Mouse (Mus musculus) forebrain, embryonic 10.5 days (tissue): Measurements from ENCODE around the gene Ift46. TPM values are rescaled to one million over a fixed set of nuclear protein-coding genes. Genes with fewer than 3 reads are reported as not detected.
"Not testable (repeated sequence)": the region's sequence is repeated elsewhere in the genome, so short reads cannot be mapped to it uniquely, and the experiment has no call there.

Source experiments
- DNase-seq: peaks from one replicate; pipeline ENCODE4 v3.0.0-alpha.2; 2017; ENCODE audit warnings: low spot score; ENCODE audit errors: extremely low spot score
- H3K27ac ChIP-seq: fragments of 300-500 bp; sonication (generic); 2 replicates; pipeline ENCODE4 v1.5.1; 2016; ENCODE audit warnings: mild to moderate bottlenecking
- H3K27me3 ChIP-seq: fragments of 300-500 bp; sonication (generic); 2 replicates; pipeline ENCODE4 v1.6.1; 2016; ENCODE audit warnings: mild to moderate bottlenecking; ENCODE audit not compliant: poor library complexity, severe bottlenecking
- H3K36me3 ChIP-seq: fragments of 300-500 bp; sonication (generic); replicated peaks from 2 replicates; pipeline ENCODE4 v1.6.1; 2016; ENCODE audit warnings: mild to moderate bottlenecking, moderate library complexity
- H3K4me1 ChIP-seq: fragments of 300-500 bp; sonication (generic); 2 replicates; pipeline ENCODE4 v1.6.1; 2016
- H3K4me3 ChIP-seq: fragments of 300-500 bp; sonication (generic); 2 replicates; pipeline ENCODE4 v1.5.1; 2016; ENCODE audit warnings: mild to moderate bottlenecking, moderate library complexity
- H3K9me3 ChIP-seq: fragments of 300-500 bp; sonication (generic); 2 replicates; pipeline ENCODE4 v1.6.1; 2016; ENCODE audit warnings: mild to moderate bottlenecking, moderate library complexity
- WGBS: fragments of 180-500 bp; shearing (Covaris S2); methylation state at CpG from one replicate; pipeline ENCODE4 v1.1.7; 2016; 5-methylcytosine and 5-hydroxymethylcytosine counted together
- polyA plus RNA-seq: library from polyadenylated mRNA; unstranded; fragments of >200 nt; fragmentation: Nextera tagmentation; extraction: Ambion mirVana; gene quantifications from 2 replicates; pipeline ENCODE4 v1.2.1, GENCODE M21; 2016

Ift46 gene
- polyA plus RNA-seq, 1 experiment from 2014 or later, result 110 TPM

GRCm38 (mm10) chr9:44746666-44747065 is 21.0 kb upstream of the Ift46 start:
- H3K27me3 ChIP-seq, result no peaks in the 10 kb centered on the region
- H3K9me3 ChIP-seq, result no peaks in the 10 kb centered on the region
- WGBS, result 97% methylated on average over 3 of the region's 3 CpGs
- no peaks in the 10 kb centered on the region for H3K4me1 ChIP-seq
- no peak overlapping the region for H3K4me3 ChIP-seq
- no peak overlapping the region for H3K27ac ChIP-seq
- peaks cover 99% of the 10 kb centered on the region for H3K36me3 ChIP-seq
- no peak for DNase-seq

GRCm38 (mm10) chr9:44747341-44747740 is 20.4 kb upstream of the Ift46 start:
- H3K4me3 ChIP-seq, result no peak overlapping the region
- H3K9me3 ChIP-seq, result no peaks in the 10 kb centered on the region
- no peak overlapping the region for H3K27ac ChIP-seq
- no peak for DNase-seq
- H3K27me3 ChIP-seq, result no peaks in the 10 kb centered on the region
- H3K4me1 ChIP-seq, result no peaks in the 10 kb centered on the region
- peaks cover 100% of the 10 kb centered on the region for H3K36me3 ChIP-seq
- WGBS, result 93% methylated on average over 3 of the region's 3 CpGs

GRCm38 (mm10) chr9:44748473-44748872 is 19.2 kb upstream of the Ift46 start:
- WGBS, result 94% methylated on average over 7 of the region's 7 CpGs
- DNase-seq, result no peak
- Histone ChIP-seq H3K27ac (no peak overlapping the region), H3K36me3 (peaks cover 100% of the 10 kb centered on the region), H3K9me3 (no peaks in the 10 kb centered on the region), H3K27me3 (no peaks in the 10 kb centered on the region), H3K4me3 (no peak overlapping the region), H3K4me1 (no peaks in the 10 kb centered on the region)

- peaks cover 56% of the 10 kb centered on the region for H3K36me3 ChIP-seq
- 94% methylated on average over 2 of the region's 2 CpGs for WGBS
- H3K27ac ChIP-seq, result no peak overlapping the region
- H3K27me3 ChIP-seq, result no peaks in the 10 kb centered on the region
- no peak for DNase-seq
- H3K9me3 ChIP-seq, result no peaks in the 10 kb centered on the region
- peaks cover 4% of the 10 kb centered on the region for H3K4me1 ChIP-seq
- no peak overlapping the region for H3K4me3 ChIP-seq
Measured at GRCm38 (mm10) chr9:44760873-44761272, 6.8 kb upstream of the Ift46 start.

GRCm38 (mm10) chr9:44768029-44768394 is 304 bp downstream of the Ift46 start:
- 48% methylated on average over 8 of the region's 9 CpGs for WGBS
- not testable (repeated sequence) for DNase-seq, H3K27me3 ChIP-seq, H3K9me3 ChIP-seq, H3K36me3 ChIP-seq
- Histone ChIP-seq H3K4me3 (peak overlapping the region; percentile 90), H3K27ac (peak overlapping the region; percentile 48; the same call in 1 of the 2 replicates), H3K4me1 (peaks cover 17% of the 10 kb centered on the region)

GRCm38 (mm10) chr9:44771376-44771775 is 3.7 kb downstream of the Ift46 start:
- H3K9me3 ChIP-seq, result no peaks in the 10 kb centered on the region
- no peak for DNase-seq
- H3K27me3 ChIP-seq, result no peaks in the 10 kb centered on the region
- H3K4me1 ChIP-seq, result peaks cover 16% of the 10 kb centered on the region
- no peak overlapping the region for H3K4me3 ChIP-seq
- WGBS, result 88% methylated on average over 5 of the region's 5 CpGs
- no peak overlapping the region for H3K27ac ChIP-seq
- peaks cover 22% of the 10 kb centered on the region for H3K36me3 ChIP-seq

- no peak for DNase-seq
- Histone ChIP-seq H3K4me3 (peak overlapping the region; percentile 85), H3K27me3 (no peaks in the 10 kb centered on the region), H3K4me1 (peaks cover 9% of the 10 kb centered on the region), H3K36me3 (peaks cover 23% of the 10 kb centered on the region), H3K27ac (0 out of 2 replicates have a peak overlapping the region, but pooled peaks have one; percentile 90), H3K9me3 (no peaks in the 10 kb centered on the region)
- 22% methylated on average over 5 of the region's 5 CpGs for WGBS
Measured at GRCm38 (mm10) chr9:44772392-44772749, 4.7 kb downstream of the Ift46 start.

GRCm38 (mm10) chr9:44772750-44773651 is 5.3 kb downstream of the Ift46 start:
- H3K27me3 ChIP-seq, result no peaks in the 10 kb centered on the region
- H3K9me3 ChIP-seq, result no peaks in the 10 kb centered on the region
- H3K27ac ChIP-seq, result peak overlapping the region; percentile 90
- peak overlapping the region; percentile 85 for H3K4me3 ChIP-seq
- WGBS, result under 1% methylated on average over 41 of the region's 41 CpGs
- peaks cover 9% of the 10 kb centered on the region for H3K4me1 ChIP-seq
- peak; percentile 91 for DNase-seq
- peaks cover 22% of the 10 kb centered on the region for H3K36me3 ChIP-seq

GRCm38 (mm10) chr9:44792842-44793241 is 25.1 kb downstream of the Ift46 start:
- no peak overlapping the region for H3K27ac ChIP-seq
- no peaks in the 10 kb centered on the region for H3K4me1 ChIP-seq
- H3K36me3 ChIP-seq, result peaks cover 48% of the 10 kb centered on the region
- H3K27me3 ChIP-seq, result peaks cover 8% of the 10 kb centered on the region
- no peak overlapping the region for H3K4me3 ChIP-seq
- WGBS, result 78% methylated on average over 9 of the region's 9 CpGs
- no peaks in the 10 kb centered on the region for H3K9me3 ChIP-seq
- no peak for DNase-seq

- no peak overlapping the region for H3K27ac ChIP-seq
- peak overlapping the region; percentile 74 for H3K4me3 ChIP-seq
- WGBS, result 44% methylated on average over 7 of the region's 7 CpGs
- no peaks in the 10 kb centered on the region for H3K9me3 ChIP-seq
- H3K36me3 ChIP-seq, result no peaks in the 10 kb centered on the region
- H3K27me3 ChIP-seq, result peaks cover 51% of the 10 kb centered on the region
- peaks cover 27% of the 10 kb centered on the region for H3K4me1 ChIP-seq
- DNase-seq, result no peak
Measured at GRCm38 (mm10) chr9:44798298-44798697, 30.6 kb downstream of the Ift46 start.

- Histone ChIP-seq H3K4me1 (peaks cover 27% of the 10 kb centered on the region), H3K27ac (peak within 1 kb of the TSS; percentile 84), H3K9me3 (no peaks in the 10 kb centered on the region), H3K4me3 (peak within 1 kb of the TSS; percentile 74), H3K36me3 (no peaks in the 10 kb centered on the region), H3K27me3 (peaks cover 51% of the 10 kb centered on the region)
- peak; percentile 82 for DNase-seq
- under 1% methylated on average over 75 of the region's 75 CpGs for WGBS
Measured at GRCm38 (mm10) chr9:44799102-44799957, 31.6 kb downstream of the Ift46 start, which contains the start of gene Tmem25. Gene Tmem25, minus strand, starts transcription at chr9:44799307.

GRCm38 (mm10) chr9:44799958-44800324 is 32.2 kb downstream of the Ift46 start:
- Histone ChIP-seq H3K4me1 (peaks cover 27% of the 10 kb centered on the region), H3K4me3 (peak overlapping the region; percentile 74), H3K9me3 (no peaks in the 10 kb centered on the region), H3K36me3 (peaks cover 5% of the 10 kb centered on the region), H3K27me3 (peaks cover 51% of the 10 kb centered on the region), H3K27ac (0 out of 2 replicates have a peak overlapping the region, but pooled peaks have one; percentile 84)
- DNase-seq, result no peak
- WGBS, result 49% methylated on average over 9 of the region's 9 CpGs

GRCm38 (mm10) chr9:44801669-44802068 is 34.0 kb downstream of the Ift46 start:
- peaks cover 51% of the 10 kb centered on the region for H3K27me3 ChIP-seq
- H3K27ac ChIP-seq, result no peak overlapping the region
- 77% methylated on average over 6 of the region's 6 CpGs for WGBS
- H3K4me3 ChIP-seq, result no peak overlapping the region
- H3K9me3 ChIP-seq, result no peaks in the 10 kb centered on the region
- peaks cover 27% of the 10 kb centered on the region for H3K4me1 ChIP-seq
- peaks cover 22% of the 10 kb centered on the region for H3K36me3 ChIP-seq
- no peak for DNase-seq
